Mouse (Mus musculus): Measurements from ENCODE around the gene Smg9.
A peak's percentile ranks its signal among the peaks of the same experiment; 100 is the strongest.

- TF ChIP-seq POLR2A (IDR thresholded peaks at IDR 0.05; ENCODE audit: borderline replicate concordance, extremely low read depth, insufficient read depth, insufficient read length, poor library complexity, severe bottlenecking) (no peak), CTCF (IDR thresholded peaks at IDR 0.05; ENCODE audit: borderline replicate concordance, extremely low read depth, insufficient read depth, insufficient read length) (peak; percentile 76)
Observed at GRCm38 (mm10) chr7:24441785-24442184, 42.4 kb downstream of the Smg9 start.
